Mouse (Mus musculus) brain, embryonic 14.5 days (tissue): ENCODE data around the gene Sp8.

Experiments used
- CTCF ChIP-seq: fragments of 200-500 bp; IDR thresholded peaks from 2 replicates; pipeline ENCODE4 v1.5.1; 2012; ENCODE audit warnings: inconsistent platforms, mild to moderate bottlenecking, moderate library complexity, borderline replicate concordance; ENCODE audit not compliant: insufficient read depth, insufficient read length; ENCODE audit errors: extremely low read depth
- POLR2A ChIP-seq: fragments of 200-500 bp; IDR thresholded peaks from 2 replicates; pipeline ENCODE4 v1.6.1; 2012; ENCODE audit warnings: mild to moderate bottlenecking, inconsistent platforms, borderline replicate concordance; ENCODE audit not compliant: poor library complexity, insufficient read depth, insufficient read length, severe bottlenecking; ENCODE audit errors: extremely low read depth

DNA sequence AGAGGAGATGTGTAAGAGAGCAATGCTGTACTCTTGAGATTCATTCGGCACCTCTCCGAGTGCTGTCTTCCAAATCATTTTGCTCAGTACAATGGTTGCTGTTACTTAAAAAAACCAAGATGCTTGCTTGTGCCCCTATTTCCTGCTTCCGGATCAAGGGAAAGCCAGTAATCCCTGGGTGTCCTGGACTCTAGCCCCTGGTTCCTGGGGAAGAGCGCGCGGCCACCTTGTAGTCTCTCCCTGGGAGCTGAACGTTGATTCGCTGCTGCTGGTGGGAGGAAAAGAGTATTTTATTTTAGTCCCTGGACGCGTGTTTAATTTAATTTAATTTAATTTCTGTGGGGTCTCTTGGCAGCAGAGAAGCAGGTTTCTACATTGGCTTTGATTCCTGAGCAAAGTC lies 8.3 kb downstream of the Sp8 start:
- TF ChIP-seq CTCF (no peak), POLR2A (no peak)
